Comparison of ENCODE assay signal across 13 mouse cellular contexts in genomic region chr14:25753021-25753420, GRCm38 (mm10). TPM values are rescaled to one million over a fixed set of nuclear protein-coding genes. Genes with fewer than 3 reads are reported as not detected.
DNase-seq lines count a peak whose midpoint lies in the region; ATAC-seq and TF ChIP-seq lines count a peak whose summit lies in the region.
"Had no signal": no experiment of that assay in that cellular context is flagged by ENCODE, and none has a peak within 500 bp of the region (broad histone marks: within the 10 kb centered on the region; RNA-seq: fewer than 3 reads in every experiment).

No protein-coding gene starts in this region.

- no peaks in the 10 kb centered on the region for H3K9me3 ChIP-seq in stomach, postnatal 0 days (ENCODE audit: control insufficient read depth, low read length)
- H3K9me3 ChIP-seq in midbrain, embryonic 14.5 days (ENCODE audit: control insufficient read depth, low read length): no peaks in the 10 kb centered on the region
- H3K9me3 ChIP-seq: embryonic facial prominence, embryonic 13.5 days; hindbrain, embryonic 10.5 days had no signal

- H3K36me3 ChIP-seq in heart, adult 2 months (ENCODE audit: control insufficient read depth, insufficient read depth, low read length): peaks cover 4% of the 10 kb centered on the region
- H3K36me3 ChIP-seq in stomach, postnatal 0 days (ENCODE audit: control insufficient read depth, insufficient read depth, low read length): no peaks in the 10 kb centered on the region
- no peaks in the 10 kb centered on the region for H3K36me3 ChIP-seq in midbrain, embryonic 14.5 days (ENCODE audit: control insufficient read depth, insufficient read depth, low read length)

- peak in 1 of 2 experiments; percentile 82 for DNase-seq in heart, adult 2 months
- DNase-seq in heart, postnatal 4 days: no peak
- peak; percentile 65 for DNase-seq in urinary bladder, postnatal 14 days (ENCODE audit: low spot score)
- no peak for DNase-seq in urinary bladder, adult 2 months (ENCODE audit: low spot score)
- DNase-seq in layer of hippocampus, adult 9-11 months: peak; percentile 75
- no peak for DNase-seq in stomach, postnatal 0 days (ENCODE audit: low spot score)
- no peak for DNase-seq in midbrain, embryonic 14.5 days
- DNase-seq in embryo, embryonic 10 days (ENCODE audit: low spot score): no peak
- DNase-seq: forebrain, postnatal 0 days; kidney, postnatal 10 days; lung, embryonic 14.5 days had no signal

- TF ChIP-seq POLR2A in heart, adult 2 months (IDR thresholded peaks at IDR 0.05; ENCODE audit: insufficient read depth, low read depth, low read length): peak; percentile 23; the same call in 1 of the 2 replicates

- ATAC-seq in stomach, postnatal 0 days (ENCODE audit: low FRiP score, low TSS enrichment): no peak; the same call in 1 of the 2 replicates
- ATAC-seq in midbrain, embryonic 14.5 days (ENCODE audit: low FRiP score, low TSS enrichment): no peak
- ATAC-seq: forebrain, postnatal 0 days had no signal

- no peaks in the 10 kb centered on the region for H3K79me2 ChIP-seq in heart, adult 2 months (replicated peaks; ENCODE audit: control insufficient read depth, insufficient read depth, low read length)

- no peak overlapping the region for H3K4me3 ChIP-seq in heart, adult 2 months
- H3K4me3 ChIP-seq in stomach, postnatal 0 days (ENCODE audit: low read depth, low read length): no peak overlapping the region
- H3K4me3 ChIP-seq in midbrain, embryonic 14.5 days (replicated peaks; ENCODE audit: low read depth, low read length): no peak overlapping the region
- H3K4me3 ChIP-seq: embryonic facial prominence, embryonic 13.5 days; hindbrain, embryonic 10.5 days had no signal

- peaks cover 15% of the 10 kb centered on the region for H3K4me1 ChIP-seq in heart, adult 2 months (ENCODE audit: control insufficient read depth, insufficient read depth, low read length)
- peaks cover 3% of the 10 kb centered on the region; the same call in 1 of the 2 replicates for H3K4me1 ChIP-seq in stomach, postnatal 0 days (replicated peaks; ENCODE audit: control insufficient read depth, insufficient read depth)
- H3K4me1 ChIP-seq in midbrain, embryonic 14.5 days (ENCODE audit: control insufficient read depth, insufficient read depth, low read length): peaks cover 14% of the 10 kb centered on the region

- 0 out of 2 replicates have a peak, but pooled peaks have one; percentile 30 for TF ChIP-seq EP300 in heart, adult 2 months (IDR thresholded peaks at IDR 0.05; ENCODE audit: insufficient read depth, low read depth, low read length)
- TF ChIP-seq EP300 in stomach, postnatal 0 days (optimal IDR thresholded peaks at IDR 0.05): no peak

- no peak overlapping the region for H3K4me2 ChIP-seq in stomach, postnatal 0 days (replicated peaks; ENCODE audit: low read depth)
- H3K4me2 ChIP-seq in midbrain, embryonic 14.5 days (ENCODE audit: low read length): no peak overlapping the region
- H3K4me2 ChIP-seq: embryonic facial prominence, embryonic 13.5 days; lung, embryonic 14.5 days had no signal

- H3K27ac ChIP-seq in heart, adult 2 months: peak overlapping the region; percentile 39; the same call in 1 of the 2 replicates
- no peak overlapping the region for H3K27ac ChIP-seq in stomach, postnatal 0 days (replicated peaks)
- H3K27ac ChIP-seq in midbrain, embryonic 14.5 days (replicated peaks; ENCODE audit: low read depth, low read length): no peak overlapping the region
- H3K27ac ChIP-seq: embryonic facial prominence, embryonic 13.5 days; hindbrain, embryonic 10.5 days had no signal

- H3K27me3 ChIP-seq in heart, adult 2 months (ENCODE audit: control insufficient read depth, insufficient read depth, low read length): no peaks in the 10 kb centered on the region
- no peaks in the 10 kb centered on the region for H3K27me3 ChIP-seq in stomach, postnatal 0 days (ENCODE audit: control insufficient read depth, insufficient read depth, low read length)
- H3K27me3 ChIP-seq in midbrain, embryonic 14.5 days (ENCODE audit: control insufficient read depth, insufficient read depth, low read length): no peaks in the 10 kb centered on the region
- H3K27me3 ChIP-seq: embryonic facial prominence, embryonic 13.5 days had no signal

- peak; percentile 38 for TF ChIP-seq CTCF in heart, adult 2 months (IDR thresholded peaks at IDR 0.05)
- TF ChIP-seq CTCF in stomach, postnatal 0 days (IDR thresholded peaks at IDR 0.05; ENCODE audit: low read depth): peak; percentile 44

- no peak overlapping the region for H3K9ac ChIP-seq in heart, adult 2 months (ENCODE audit: low read depth, low read length)
- H3K9ac ChIP-seq in stomach, postnatal 0 days (ENCODE audit: low read length): no peak overlapping the region
- no peak overlapping the region for H3K9ac ChIP-seq in midbrain, embryonic 14.5 days (replicated peaks; ENCODE audit: low read length)
- H3K9ac ChIP-seq: embryonic facial prominence, embryonic 13.5 days; forebrain, postnatal 0 days; lung, embryonic 14.5 days had no signal

- 44% methylated on average over 5 of the region's 5 CpGs for WGBS in heart, adult 2 months
- WGBS in stomach, postnatal 0 days: 44% methylated on average over 5 of the region's 5 CpGs
- 36% methylated on average over 5 of the region's 5 CpGs for WGBS in midbrain, embryonic 14.5 days

- intact Hi-C loops in heart, adult 2 months (cut with DNase I): loop anchor here (2.0 kb wide), 1 partner anchor 48 kb away; no protein-coding TSS in a partner anchor

RNA-seq across cellular contexts. Expression of gene Zcchc24, which starts 15.8 kb away (rescaled TPM):
- 10 to 100 TPM; 33.5 TPM for total RNA-seq in heart, adult 2 months (2021)
- polyA plus RNA-seq in heart, adult 2 months (2012; rRNA removed): 27.3 and 39.4 TPM in 2 replicates
- 10 to 100 TPM; 48.6 to 52.2 TPM for total RNA-seq in heart, postnatal 4 days (2021)
- 62.1 and 79.7 TPM in 2 replicates for polyA plus RNA-seq in urinary bladder, adult 2 months (2012; rRNA removed)
- polyA plus RNA-seq in stomach, postnatal 0 days (2015; fragmentation: Nextera tagmentation; extraction: Ambion mirVana): 11.3 and 11.9 TPM in 2 replicates
- 8.1 and 13.6 TPM in 2 replicates for polyA plus RNA-seq in midbrain, embryonic 14.5 days (2014; fragmentation: Nextera tagmentation; extraction: Ambion mirVana)

RNA-seq across cellular contexts. Expression of gene Ppif, which starts 59.1 kb away (rescaled TPM):
- total RNA-seq in heart, adult 2 months (2021): 100 to 1,000 TPM; 244 to 288 TPM
- polyA plus RNA-seq in heart, adult 2 months (2012; rRNA removed): 487 and 529 TPM in 2 replicates
- 100 to 1,000 TPM; 188 to 208 TPM for total RNA-seq in heart, postnatal 4 days (2021)
- polyA plus RNA-seq in urinary bladder, adult 2 months (2012; rRNA removed): 21.2 and 27.2 TPM in 2 replicates
- polyA plus RNA-seq in stomach, postnatal 0 days (2015; fragmentation: Nextera tagmentation; extraction: Ambion mirVana): 66.1 and 74.6 TPM in 2 replicates
- polyA plus RNA-seq in midbrain, embryonic 14.5 days (2014; fragmentation: Nextera tagmentation; extraction: Ambion mirVana): 28.0 and 29.4 TPM in 2 replicates

Comparison
In these comparisons a context has a peak if more than half of its experiments do, and no peak if none do; other contexts are left out.
1. DNase-seq: peak in urinary bladder, postnatal 14 days (single experiment) and layer of hippocampus, adult 9-11 months (single experiment); none in heart, postnatal 4 days (single experiment), urinary bladder, adult 2 months (single experiment), stomach, postnatal 0 days (single experiment), midbrain, embryonic 14.5 days (single experiment) and embryo, embryonic 10 days (single experiment).